Mouse (Mus musculus) brown adipose tissue, adult 24 weeks (tissue): Measurements from ENCODE around the gene Pik3r2. TPM values are rescaled to one million over a fixed set of nuclear protein-coding genes. Genes with fewer than 3 reads are reported as not detected.

Experiments
- H3K27ac ChIP-seq: fragments of 200-500 bp; replicated peaks from 2 replicates; pipeline ENCODE4 v1.5.1; 2012; ENCODE audit warnings: low read depth, mild to moderate bottlenecking, low read length
- H3K4me1 ChIP-seq: fragments of 200-500 bp; 2 replicates; pipeline ENCODE4 v1.6.1; 2012; ENCODE audit warnings: low read length, mixed read lengths; ENCODE audit not compliant: control insufficient read depth, insufficient read depth, insufficient read length
- H3K4me3 ChIP-seq: fragments of 200-500 bp; 2 replicates; pipeline ENCODE4 v1.5.1; 2012; ENCODE audit warnings: low read depth, mild to moderate bottlenecking, low read length, moderate library complexity; ENCODE audit not compliant: insufficient read depth
- polyA plus RNA-seq: library from polyadenylated mRNA; stranded (reverse); fragments of >200 nt; gene quantifications from 2 replicates; pipeline ENCODE4 v1.2.4, GENCODE M21; 2012; ENCODE audit not compliant: missing spikeins, insufficient read depth, insufficient read length

The Pik3r2 gene
- polyA plus RNA-seq, 1 experiment, result 9.8 TPM

GRCm38 (mm10) chr8:70760775-70761406 is 15.6 kb downstream of the Pik3r2 start, which contains the start of gene Mpv17l2:
Gene Mpv17l2 (minus strand): TSS chr8:70760946.
- peak within 1 kb of the TSS; percentile 92 for H3K27ac ChIP-seq
- peak within 1 kb of the TSS; percentile 70 for H3K4me3 ChIP-seq
- peaks cover 6% of the 10 kb centered on the region for H3K4me1 ChIP-seq

- H3K4me3 ChIP-seq, result peak overlapping the region; percentile 70
- peak overlapping the region; percentile 33 for H3K27ac ChIP-seq
- peaks cover 6% of the 10 kb centered on the region for H3K4me1 ChIP-seq
These were observed 16.2 kb downstream of the Pik3r2 start for GRCm38 (mm10) chr8:70760350-70760749.

DNA sequence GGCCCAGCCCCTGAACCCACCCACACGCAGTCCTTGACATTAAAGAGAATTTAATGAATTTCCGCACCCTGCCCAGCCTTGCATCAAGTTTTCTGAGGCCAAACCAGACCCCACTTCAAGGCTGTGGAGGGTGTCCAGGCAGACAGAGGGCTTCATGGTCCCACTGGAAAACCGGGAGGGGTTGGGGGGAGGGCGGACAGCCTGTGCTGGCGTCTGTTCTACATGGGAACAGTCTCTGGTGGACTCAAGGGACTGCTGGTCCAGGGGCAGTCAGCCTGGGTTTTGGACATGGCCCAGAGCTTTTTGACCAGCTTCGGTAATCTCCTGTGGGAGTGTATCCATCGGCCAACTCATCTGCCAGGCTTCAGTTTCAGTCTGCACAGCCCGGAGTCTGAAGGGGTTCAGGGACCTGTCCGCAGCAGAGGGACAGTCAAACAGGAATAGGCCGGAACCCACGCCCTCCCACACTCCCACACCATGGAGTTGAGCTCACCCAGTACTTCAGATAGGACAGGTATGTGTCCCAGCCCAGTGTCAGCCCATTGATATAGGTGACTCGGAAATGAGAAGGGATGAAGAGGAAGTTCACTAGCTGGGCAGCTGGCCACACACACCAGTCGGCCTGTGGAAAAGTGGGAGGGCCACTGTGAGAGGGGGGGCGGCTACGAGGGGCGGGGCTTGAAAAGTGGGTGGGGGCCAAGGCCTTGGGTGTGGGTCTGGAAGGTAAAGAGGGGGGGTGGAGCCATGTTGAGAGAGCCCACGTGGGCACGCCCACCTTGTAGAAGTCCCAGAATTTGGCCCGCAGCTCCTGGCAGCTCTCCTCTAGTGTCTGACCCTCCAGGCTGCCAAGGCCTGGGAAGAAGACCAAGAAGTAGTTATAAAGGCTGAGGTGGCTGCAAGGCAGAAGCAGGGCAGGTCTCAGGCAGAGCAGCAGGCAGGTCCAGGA is 17.6 kb downstream of the Pik3r2 start:
- Histone ChIP-seq H3K4me3 (peak overlapping the region; percentile 70), H3K4me1 (peaks cover 9% of the 10 kb centered on the region), H3K27ac (peak overlapping the region; percentile 37; the same call in 1 of the 2 replicates)

DNA sequence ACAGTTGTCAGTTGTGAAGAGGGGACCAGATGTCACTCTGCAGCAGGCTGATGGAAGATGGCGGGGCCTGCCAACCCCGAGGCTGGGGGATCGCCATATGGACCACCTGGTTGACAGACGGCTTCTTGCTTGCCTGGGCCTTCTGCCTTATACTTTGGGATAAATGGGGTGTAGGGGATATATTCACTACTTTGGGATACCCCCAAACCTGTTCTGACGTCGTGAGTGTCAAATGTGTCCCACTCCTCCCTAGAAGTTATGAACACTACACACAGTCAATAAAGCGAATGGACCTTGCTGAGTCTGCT is 18.3 kb downstream of the Pik3r2 start:
- H3K27ac ChIP-seq, result no peak overlapping the region
- H3K4me1 ChIP-seq, result peaks cover 14% of the 10 kb centered on the region
- H3K4me3 ChIP-seq, result no peak overlapping the region

DNA sequence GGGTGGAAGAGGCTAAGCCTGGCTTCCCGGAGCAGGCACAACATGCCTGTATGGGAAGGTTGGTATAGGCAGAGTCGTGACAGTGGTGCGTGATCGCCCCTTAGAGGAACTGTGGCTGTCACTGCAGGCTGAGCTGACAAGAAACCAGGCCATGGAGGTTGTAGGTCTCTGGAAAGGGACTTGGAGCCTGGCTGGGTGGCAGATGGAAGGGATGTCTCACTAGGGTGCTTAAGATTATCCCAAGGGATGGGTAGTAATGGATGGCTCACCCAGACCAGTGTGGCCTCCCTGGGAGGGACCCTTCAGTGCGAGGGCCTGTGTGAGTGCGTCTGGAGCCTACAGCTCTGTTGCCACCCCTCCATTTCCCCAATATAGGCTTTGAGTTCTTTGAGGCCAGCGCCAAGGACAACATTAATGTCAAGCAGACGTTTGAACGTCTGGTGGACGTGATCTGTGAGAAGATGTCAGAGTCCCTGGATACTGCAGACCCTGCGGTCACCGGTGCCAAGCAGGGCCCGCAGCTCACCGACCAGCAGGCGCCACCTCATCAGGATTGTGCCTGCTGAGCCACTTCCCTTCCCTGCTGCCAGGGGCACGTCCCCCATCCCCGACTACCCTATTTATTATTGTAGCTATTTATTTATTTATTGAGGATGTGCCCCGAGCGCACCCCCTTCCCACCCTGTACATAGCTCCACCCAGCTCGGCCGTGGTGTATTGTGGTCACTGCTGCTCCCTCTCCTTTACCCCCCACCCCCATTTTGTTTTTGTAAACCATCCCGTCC is 18.8 kb downstream of the Pik3r2 start:
- Histone ChIP-seq H3K4me1 (peaks cover 16% of the 10 kb centered on the region), H3K27ac (no peak overlapping the region), H3K4me3 (no peak overlapping the region)

DNA sequence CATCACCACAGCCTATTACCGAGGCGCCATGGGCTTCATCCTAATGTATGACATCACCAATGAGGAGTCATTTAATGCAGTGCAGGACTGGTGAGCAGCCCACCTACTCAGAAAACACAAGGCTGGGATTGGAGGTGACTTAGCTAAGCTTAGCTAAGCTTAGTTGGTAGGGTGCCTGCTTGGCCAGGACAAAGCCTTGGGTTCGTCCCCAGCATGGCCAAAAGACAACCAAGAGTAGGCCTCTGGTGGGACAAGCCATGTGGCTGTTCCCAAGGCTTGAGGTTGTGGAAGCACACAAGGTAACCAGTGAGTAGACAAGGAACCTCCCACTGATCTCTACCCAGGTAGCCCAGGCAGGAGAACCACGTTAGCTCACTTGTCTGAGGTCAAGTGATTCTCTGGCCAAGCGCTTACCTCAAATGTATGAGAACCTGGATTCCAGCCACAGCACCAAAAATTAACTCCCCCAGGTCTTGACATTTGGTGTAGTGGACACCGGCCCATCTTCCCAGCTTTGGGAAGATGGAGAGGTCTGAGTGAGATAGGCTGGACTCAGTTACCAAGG is 20.0 kb downstream of the Pik3r2 start:
- Histone ChIP-seq H3K27ac (no peak overlapping the region), H3K4me3 (no peak overlapping the region), H3K4me1 (peaks cover 16% of the 10 kb centered on the region)

- Histone ChIP-seq H3K4me3 (peak overlapping the region; percentile 69; the same call in 1 of the 2 replicates), H3K27ac (no peak overlapping the region)
These were observed 20.6 kb downstream of the Pik3r2 start for GRCm38 (mm10) chr8:70755661-70756475.

GRCm38 (mm10) chr8:70754871-70755660 is 21.4 kb downstream of the Pik3r2 start:
- Histone ChIP-seq H3K27ac (peak overlapping the region; percentile 25; the same call in 1 of the 2 replicates), H3K4me1 (peaks cover 13% of the 10 kb centered on the region), H3K4me3 (peak overlapping the region; percentile 69)

More at GRCm38 (mm10) chr8:70755661-70756475, 20.6 kb downstream of the Pik3r2 start:
- H3K4me1 ChIP-seq, result peaks cover 14% of the 10 kb centered on the region

DNA sequence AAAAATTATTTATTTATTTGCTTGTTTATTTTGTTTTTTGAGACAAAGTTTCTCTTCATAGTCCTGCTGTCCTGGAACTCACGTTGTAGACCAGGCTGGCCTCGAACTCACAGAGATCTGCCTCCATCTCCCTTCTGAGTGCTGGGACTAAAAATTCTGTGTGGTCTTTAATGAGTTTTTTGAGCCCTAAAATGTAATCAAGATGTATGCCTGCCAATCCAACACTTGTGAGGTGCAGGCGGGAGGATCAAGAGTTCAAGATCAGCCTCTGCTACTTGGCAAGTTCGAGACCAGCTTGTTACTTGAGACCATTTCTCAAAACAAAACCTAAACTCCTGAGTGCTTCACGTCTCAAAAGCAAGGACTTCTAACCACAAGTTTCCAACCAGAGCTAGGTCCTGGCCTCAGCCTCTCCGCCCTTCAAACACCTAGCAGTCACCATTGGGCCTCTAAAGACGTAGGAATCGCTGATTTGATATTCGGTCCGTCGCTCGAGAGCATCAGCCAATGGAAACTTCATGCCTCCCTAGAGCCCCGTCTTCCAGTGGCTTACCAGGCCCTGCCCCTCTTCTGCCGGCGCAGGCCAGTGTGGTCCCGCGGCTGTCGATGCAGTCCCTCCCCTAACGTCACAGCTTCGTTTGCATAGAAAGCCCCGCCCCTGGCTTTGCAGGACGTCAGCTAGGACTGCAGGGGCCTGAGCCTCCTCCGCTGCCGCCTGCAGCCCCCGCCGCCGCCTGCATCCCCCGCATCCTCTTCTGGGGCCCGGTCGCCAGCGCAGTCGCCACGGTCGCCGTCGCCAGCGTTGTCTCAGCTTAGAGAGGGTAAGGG is 22.3 kb downstream of the Pik3r2 start, which contains the start of gene Rab3a:
TSS of gene Rab3a (plus strand) at position 637 of the 828 bp plus-strand sequence.
- Histone ChIP-seq H3K4me3 (peak within 1 kb of the TSS; percentile 69), H3K4me1 (peaks cover 9% of the 10 kb centered on the region), H3K27ac (peak within 1 kb of the TSS; percentile 97)

DNA sequence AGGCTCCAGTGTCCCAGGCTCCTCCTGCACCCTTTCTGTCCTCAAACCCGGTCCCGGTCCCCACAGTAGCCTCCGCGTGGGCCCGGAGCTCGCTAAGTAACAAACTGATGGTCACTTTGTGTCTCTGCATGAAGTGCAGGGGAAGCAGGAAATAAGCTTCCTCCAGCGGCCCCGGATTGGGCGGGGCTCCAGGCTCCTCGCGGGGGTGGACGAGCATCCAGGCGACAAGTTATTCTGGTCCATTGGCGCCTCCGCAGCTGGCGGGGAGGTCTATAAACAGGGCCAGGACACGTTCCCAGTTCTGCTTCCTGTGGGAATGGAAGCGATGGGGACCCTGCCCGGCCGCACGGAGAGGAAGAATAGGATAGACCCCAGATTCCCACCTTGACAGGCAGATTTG is 23.4 kb downstream of the Pik3r2 start:
- Histone ChIP-seq H3K4me1 (peaks cover 9% of the 10 kb centered on the region), H3K4me3 (peak overlapping the region; percentile 54), H3K27ac (peak overlapping the region; percentile 98)

- Histone ChIP-seq H3K27ac (peak overlapping the region; percentile 98), H3K4me3 (no peak overlapping the region; the same call in 1 of the 2 replicates), H3K4me1 (peaks cover 9% of the 10 kb centered on the region)
These were observed 24.3 kb downstream of the Pik3r2 start for GRCm38 (mm10) chr8:70752000-70752764.

- Histone ChIP-seq H3K4me1 (peaks cover 8% of the 10 kb centered on the region), H3K4me3 (no peak overlapping the region), H3K27ac (no peak overlapping the region)
These were observed 26.3 kb downstream of the Pik3r2 start for GRCm38 (mm10) chr8:70750128-70750680.
